Mouse (Mus musculus) stomach, postnatal 0 days (tissue): ENCODE measurements around the gene Adcy1. TPM values are rescaled to one million over a fixed set of nuclear protein-coding genes. Genes with fewer than 3 reads are reported as not detected.

Experiments used
- ATAC-seq: fragments of 200-750 bp; cut with Nextera tagmentation; 2 replicates; pipeline ENCODE4 v1.8.0; 2017; ENCODE audit not compliant: low FRiP score, low TSS enrichment
- DNase-seq: peaks from one replicate; pipeline ENCODE4 v3.0.0-alpha.2; 2016; ENCODE audit warnings: low spot score
- H3K27ac ChIP-seq: fragments of 300-500 bp; sonication (generic); replicated peaks from 2 replicates; pipeline ENCODE4 v1.5.1; 2014; ENCODE audit warnings: mild to moderate bottlenecking, control low read depth
- H3K27me3 ChIP-seq: fragments of 300-500 bp; sonication (generic); 2 replicates; pipeline ENCODE4 v1.6.1; 2014; ENCODE audit warnings: low read length; ENCODE audit not compliant: control insufficient read depth, insufficient read depth
- H3K36me3 ChIP-seq: fragments of 300-500 bp; sonication (generic); 2 replicates; pipeline ENCODE4 v1.6.1; 2014; ENCODE audit warnings: low read length, mixed read lengths; ENCODE audit not compliant: control insufficient read depth, insufficient read depth
- H3K4me1 ChIP-seq: fragments of 300-500 bp; sonication (generic); replicated peaks from 2 replicates; pipeline ENCODE4 v1.6.1; 2014; ENCODE audit warnings: antibody characterized with exemption; ENCODE audit not compliant: control insufficient read depth, insufficient read depth
- H3K4me2 ChIP-seq: fragments of 300-500 bp; sonication (generic); replicated peaks from 2 replicates; pipeline ENCODE4 v1.6.1; 2014; ENCODE audit warnings: low read depth, mild to moderate bottlenecking, control low read depth, moderate library complexity
- H3K4me3 ChIP-seq: fragments of 300-500 bp; sonication (generic); 2 replicates; pipeline ENCODE4 v1.5.1; 2014; ENCODE audit warnings: low read depth, low read length, control low read depth
- H3K9ac ChIP-seq: fragments of 300-500 bp; sonication (generic); 2 replicates; pipeline ENCODE4 v1.6.1; 2014; ENCODE audit warnings: mild to moderate bottlenecking, low read length, control low read depth, mixed read lengths
- H3K9me3 ChIP-seq: fragments of 300-500 bp; sonication (generic); 2 replicates; pipeline ENCODE4 v1.6.1; 2016; ENCODE audit warnings: low read length; ENCODE audit not compliant: control insufficient read depth
- CTCF ChIP-seq: IDR thresholded peaks from 2 replicates; pipeline ENCODE4 v1.5.1; 2016; ENCODE audit warnings: antibody characterized with exemption, low read depth, mild to moderate bottlenecking, moderate library complexity
- EP300 ChIP-seq: optimal IDR thresholded peaks from 2 replicates; pipeline ENCODE3; 2016; ENCODE audit warnings: antibody characterized with exemption
- WGBS: fragments of 180-500 bp; shearing (Covaris S2); extraction: QIAGEN DNeasy Blood & Tissue Kit; methylation state at CpG from one replicate; pipeline ENCODE4 v1.1.7; 2014; 5-methylcytosine and 5-hydroxymethylcytosine counted together
- polyA plus RNA-seq: library from polyadenylated mRNA; unstranded; fragments of >200 nt; fragmentation: Nextera tagmentation; extraction: Ambion mirVana; gene quantifications from 2 replicates; pipeline ENCODE4 v1.2.1, GENCODE M21; 2015

The Adcy1 gene
- polyA plus RNA-seq, 1 experiment from 2014 or later, result 0.82 TPM

DNA sequence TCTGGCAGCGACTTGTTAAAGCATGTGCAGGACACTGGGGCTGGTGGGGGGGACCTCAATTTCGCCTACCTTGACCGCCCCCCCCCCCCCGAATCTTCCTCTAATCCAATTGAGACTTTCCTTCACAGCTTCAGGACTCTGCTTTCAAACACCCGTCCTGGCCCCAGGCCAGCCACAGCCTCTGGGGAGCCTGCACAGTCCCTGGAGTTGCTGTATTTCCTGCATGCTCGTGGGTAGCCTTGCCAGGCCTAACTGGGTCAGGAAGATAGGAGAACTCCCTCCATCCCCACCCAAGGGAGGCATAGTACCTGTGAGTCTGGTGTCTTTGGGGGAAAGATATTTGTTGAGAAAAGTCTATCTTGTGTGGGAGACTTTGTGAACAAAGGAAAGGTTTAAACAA, 50.4 kb downstream of the Adcy1 start:
- 54% methylated on average over 5 of the region's 6 CpGs for WGBS
- Histone ChIP-seq H3K9ac (no peak overlapping the region), H3K4me3 (no peak overlapping the region), H3K36me3 (no peaks in the 10 kb centered on the region), H3K27ac (no peak overlapping the region), H3K27me3 (no peaks in the 10 kb centered on the region), H3K9me3 (no peaks in the 10 kb centered on the region), H3K4me2 (no peak overlapping the region), H3K4me1 (no peaks in the 10 kb centered on the region)
- DNase-seq (peak; percentile 39), ATAC-seq (no peak)
- TF ChIP-seq EP300 (no peak), CTCF (no peak)

DNA sequence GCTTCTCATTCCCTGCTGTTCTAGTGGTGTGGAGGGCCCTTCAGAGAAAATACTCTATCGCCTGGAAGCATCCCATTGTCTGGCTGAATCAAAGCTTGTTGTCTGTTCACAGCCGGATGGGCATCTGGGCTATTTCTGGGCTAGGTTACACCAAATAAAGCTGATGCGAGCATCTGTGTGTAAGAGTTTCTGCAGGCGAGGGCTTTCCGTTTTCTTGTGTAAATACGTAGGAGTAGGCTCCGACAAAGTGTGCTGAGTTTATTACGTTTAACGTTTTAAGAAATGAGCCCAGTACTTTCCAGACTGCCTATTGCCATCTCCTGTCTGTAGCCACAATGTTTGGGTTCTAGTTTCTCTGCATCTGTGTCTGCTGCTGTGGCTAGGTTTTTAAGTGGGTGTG, 51.0 kb downstream of the Adcy1 start:
- TF ChIP-seq CTCF (no peak), EP300 (no peak)
- Histone ChIP-seq H3K27me3 (no peaks in the 10 kb centered on the region), H3K9ac (no peak overlapping the region), H3K9me3 (no peaks in the 10 kb centered on the region), H3K4me3 (no peak overlapping the region), H3K4me2 (no peak overlapping the region), H3K36me3 (no peaks in the 10 kb centered on the region), H3K4me1 (no peaks in the 10 kb centered on the region), H3K27ac (no peak overlapping the region)
- WGBS, result 48% methylated on average over 9 of the region's 9 CpGs
- ATAC-seq (no peak), DNase-seq (no peak)

DNA sequence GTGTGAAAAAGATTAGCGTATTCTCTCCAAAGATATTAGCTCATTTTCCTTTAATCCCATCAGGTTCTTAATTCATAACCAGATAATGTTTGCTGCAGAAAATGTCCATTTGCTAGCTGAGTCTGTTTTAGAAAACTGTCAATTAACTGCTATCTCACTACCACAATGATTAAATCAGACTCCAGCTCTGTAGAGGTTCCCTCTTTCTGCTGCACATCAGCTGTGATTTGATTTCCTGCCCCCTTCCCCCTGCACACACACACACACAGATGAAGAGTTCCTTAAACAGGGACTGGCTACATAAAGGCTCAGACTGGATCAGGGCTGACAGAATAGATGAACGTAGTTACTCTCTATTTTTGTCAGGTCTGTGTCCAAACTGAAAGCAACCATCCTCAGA, 53.4 kb downstream of the Adcy1 start:
- Histone ChIP-seq H3K36me3 (no peaks in the 10 kb centered on the region), H3K4me2 (no peak overlapping the region), H3K9me3 (no peaks in the 10 kb centered on the region), H3K27me3 (no peaks in the 10 kb centered on the region), H3K27ac (no peak overlapping the region), H3K4me3 (no peak overlapping the region), H3K4me1 (no peaks in the 10 kb centered on the region), H3K9ac (no peak overlapping the region)
- ATAC-seq (no peak), DNase-seq (no peak)
- 71% methylated on average over 2 of the region's 2 CpGs for WGBS
- TF ChIP-seq EP300, result no peak

DNA sequence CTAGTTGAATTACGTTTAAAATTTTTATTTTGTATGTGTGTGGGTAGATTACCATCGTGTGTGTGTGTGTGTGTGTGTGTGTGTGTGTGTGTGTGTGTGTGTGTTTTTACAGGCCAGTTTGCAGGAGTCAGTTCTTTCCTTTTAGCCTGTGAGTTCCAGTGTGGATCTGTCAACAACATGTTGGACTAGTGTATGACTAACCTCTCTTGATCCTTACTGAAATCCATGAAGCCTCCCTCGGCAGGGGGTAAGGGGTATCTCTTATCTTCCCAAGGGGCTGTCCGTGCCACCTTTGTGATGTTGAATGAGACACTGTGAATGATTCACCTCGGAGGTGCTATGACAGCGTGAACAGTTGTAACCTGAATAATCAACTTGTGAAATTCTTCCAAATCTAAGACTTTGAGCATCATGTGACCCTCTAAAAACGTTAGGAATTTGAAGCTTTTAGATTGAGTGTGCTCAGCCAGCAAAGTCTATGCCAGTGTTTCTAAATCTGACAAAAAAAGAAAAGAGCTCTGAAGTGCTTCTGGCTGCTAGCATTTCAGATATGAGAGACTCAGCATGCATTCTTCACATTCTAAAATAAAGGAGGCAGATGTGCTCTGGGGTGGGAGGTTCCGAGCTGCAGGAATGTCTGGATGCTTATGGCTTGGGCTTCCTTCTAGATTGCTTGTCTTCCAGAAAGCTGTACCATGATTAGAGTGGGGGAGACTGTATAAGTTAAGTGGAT, 66.2 kb downstream of the Adcy1 start:
- Histone ChIP-seq H3K27me3 (no peaks in the 10 kb centered on the region), H3K27ac (no peak overlapping the region), H3K4me1 (no peaks in the 10 kb centered on the region), H3K4me2 (no peak overlapping the region), H3K4me3 (no peak overlapping the region), H3K9ac (no peak overlapping the region), H3K36me3 (no peaks in the 10 kb centered on the region), H3K9me3 (no peaks in the 10 kb centered on the region)
- TF ChIP-seq CTCF (no peak), EP300 (no peak)
- ATAC-seq (no peak), DNase-seq (no peak)
- WGBS, result 45% methylated on average over 8 of the region's 8 CpGs

DNA sequence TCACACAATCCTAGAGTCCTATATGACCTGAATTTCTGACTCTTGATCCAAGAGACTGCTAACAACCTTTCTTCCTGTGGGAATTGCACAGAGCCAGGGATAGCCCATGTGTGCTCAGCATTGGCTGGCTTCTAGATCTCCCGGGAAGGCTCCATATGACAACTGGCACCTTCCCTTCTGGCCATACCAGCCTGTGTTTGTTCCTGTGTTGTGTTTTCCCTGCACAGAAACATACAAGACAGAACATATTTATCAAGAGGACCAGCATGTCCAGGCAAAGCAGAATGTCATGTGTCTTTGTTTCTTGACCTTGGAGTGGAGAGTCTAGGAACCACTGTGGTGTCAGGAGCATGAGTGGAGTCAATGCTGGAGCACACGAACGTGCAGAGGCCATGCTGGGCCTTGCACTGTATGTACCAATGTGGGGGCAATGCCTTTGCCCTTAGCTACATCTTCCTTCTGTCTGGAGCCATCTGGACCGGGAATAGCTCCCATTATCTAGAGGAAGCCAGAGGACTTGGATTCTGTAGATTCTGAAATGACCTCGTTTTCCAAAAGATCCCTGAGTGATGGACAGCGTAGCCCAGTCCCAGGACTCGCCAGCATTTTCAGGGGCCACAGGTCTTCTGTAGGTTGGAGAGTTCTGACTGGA, 69.6 kb downstream of the Adcy1 start:
- H3K4me1 ChIP-seq, result no peaks in the 10 kb centered on the region
- H3K36me3 ChIP-seq, result no peaks in the 10 kb centered on the region
- H3K27me3 ChIP-seq, result no peaks in the 10 kb centered on the region
- ATAC-seq, result no peak
- H3K9me3 ChIP-seq, result no peaks in the 10 kb centered on the region
- no peak for DNase-seq
- no peak overlapping the region for H3K27ac ChIP-seq
- no peak for TF ChIP-seq EP300
- TF ChIP-seq CTCF, result no peak
- H3K4me2 ChIP-seq, result no peak overlapping the region
- H3K4me3 ChIP-seq, result no peak overlapping the region
- no peak overlapping the region for H3K9ac ChIP-seq
- 89% methylated on average over 7 of the region's 7 CpGs for WGBS

DNA sequence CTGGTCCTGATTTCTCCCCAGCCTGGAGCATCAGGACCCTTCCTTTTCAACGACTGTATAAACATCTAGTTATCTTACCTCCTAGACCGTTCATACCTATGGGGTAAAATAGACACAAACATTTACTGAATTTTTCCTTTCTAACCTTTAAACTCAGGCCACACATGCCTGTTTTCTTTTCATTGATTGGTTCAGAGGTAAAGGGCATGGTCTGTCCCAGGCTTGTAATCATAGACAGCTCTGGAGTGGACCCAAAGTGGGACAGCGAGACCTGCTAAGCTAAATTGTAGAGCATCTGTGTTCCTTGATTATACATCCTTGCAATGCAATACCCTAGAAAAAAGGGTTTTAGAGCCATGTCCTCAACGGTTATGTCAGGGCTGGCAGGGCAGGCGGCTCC, 70.4 kb downstream of the Adcy1 start:
- TF ChIP-seq EP300, result no peak
- TF ChIP-seq CTCF, result no peak
- no peak overlapping the region for H3K4me2 ChIP-seq
- no peaks in the 10 kb centered on the region for H3K36me3 ChIP-seq
- no peak for ATAC-seq
- 82% methylated on average over 5 of the region's 5 CpGs for WGBS
- H3K27me3 ChIP-seq, result no peaks in the 10 kb centered on the region
- no peak for DNase-seq
- no peaks in the 10 kb centered on the region for H3K9me3 ChIP-seq
- H3K9ac ChIP-seq, result no peak overlapping the region
- H3K4me1 ChIP-seq, result no peaks in the 10 kb centered on the region
- no peak overlapping the region for H3K27ac ChIP-seq
- no peak overlapping the region for H3K4me3 ChIP-seq
